In the genomic region with DNA sequence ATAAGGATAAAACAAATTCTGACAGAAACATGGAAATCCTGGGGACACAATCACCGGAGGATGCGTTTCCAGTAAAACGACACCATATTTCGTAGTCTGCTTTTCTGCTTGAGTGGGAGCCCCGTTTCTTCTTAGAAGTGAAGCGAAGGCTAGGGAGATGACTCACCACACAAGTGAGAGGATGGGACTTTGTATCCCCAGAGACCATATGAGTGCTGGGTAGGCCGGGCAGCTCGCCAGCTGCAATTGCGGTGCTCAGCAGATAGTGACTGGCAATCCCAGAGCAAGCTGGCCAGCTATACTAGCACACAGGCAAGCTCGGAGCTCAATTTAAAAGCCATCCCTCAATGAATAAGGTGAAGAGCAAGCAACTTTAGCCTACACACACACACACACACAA, we compare ENCODE assay signal across 10 mouse cellular contexts. TPM values are rescaled to one million over a fixed set of nuclear protein-coding genes. Genes with fewer than 3 reads are reported as not detected.
DNase-seq lines count a peak whose midpoint lies in the region; TF ChIP-seq lines count a peak whose summit lies in the region.
"Had no signal": no experiment of that assay in that cellular context is flagged by ENCODE, and none has a peak within 500 bp of the region (broad histone marks: within the 10 kb centered on the region; RNA-seq: fewer than 3 reads in every experiment).

No protein-coding gene starts in this region.

- no peak overlapping the region for H3K9ac ChIP-seq in MEL (ENCODE audit: control insufficient read depth, low read depth, low read length, poor library complexity, severe bottlenecking)
- H3K9ac ChIP-seq: forebrain, embryonic 12.5 days; limb, embryonic 12.5 days had no signal

- no peak overlapping the region for H3K27ac ChIP-seq in MEL (ENCODE audit: control insufficient read depth, low read depth, low read length)
- H3K27ac ChIP-seq: forebrain, embryonic 12.5 days; limb, embryonic 12.5 days had no signal

- no peaks in the 10 kb centered on the region for H3K79me2 ChIP-seq in MEL (ENCODE audit: control insufficient read depth, insufficient read depth, low read length, poor library complexity)

- TF ChIP-seq RAD21 in MEL (IDR thresholded peaks at IDR 0.05; ENCODE audit: low read depth, low read length) = no peak

- no peaks in the 10 kb centered on the region for H3K27me3 ChIP-seq in MEL (ENCODE audit: control insufficient read depth in 1 of 2, insufficient read depth in 2 of 2, low read length in 2 of 2)
- H3K27me3 ChIP-seq: forebrain, embryonic 12.5 days; limb, embryonic 12.5 days; megakaryocyte, embryonic 14.5 days had no signal

- H3K4me3 ChIP-seq in MEL (ENCODE audit: control insufficient read depth in 1 of 2, insufficient read depth in 1 of 2, low read depth in 2 of 2, low read length in 2 of 2) = no peak overlapping the region
- H3K4me3 ChIP-seq: forebrain, embryonic 12.5 days; limb, embryonic 12.5 days; megakaryocyte, embryonic 14.5 days had no signal

- no peaks in the 10 kb centered on the region for H3K36me3 ChIP-seq in MEL (ENCODE audit: control insufficient read depth in 1 of 2, insufficient read depth in 2 of 2, low read length in 2 of 2)
- H3K36me3 ChIP-seq: forebrain, embryonic 12.5 days; limb, embryonic 12.5 days had no signal

- intact Hi-C loops in left cerebral cortex, postnatal 14 days (cut with DNase I) = no loop called here
- intact Hi-C loops in gastrocnemius, postnatal 36 days (cut with DNase I) = no loop called here

- TF ChIP-seq EP300 in MEL (IDR thresholded peaks at IDR 0.05; ENCODE audit: low read depth in 1 of 2, low read length in 2 of 2) = no peak

- TF ChIP-seq CTCF in MEL (IDR thresholded peaks at IDR 0.05 in 2 of 3, conservative IDR thresholded peaks at IDR 0.05 in 1 of 3; ENCODE audit: control insufficient read depth in 1 of 3, insufficient read depth in 1 of 3, low read depth in 2 of 3, low read length in 3 of 3, poor library complexity in 1 of 3, severe bottlenecking in 1 of 3) = no peak

- DNase-seq in 3T3-L1 (ENCODE audit: low read depth, low spot score) (peak; percentile 54), MEL (ENCODE audit: low read depth, low spot score) (peak; percentile 42)
- peak; percentile 54 for DNase-seq in kidney, postnatal 10 days
- peak; percentile 58 to 68 for DNase-seq in left cerebral cortex, postnatal 14 days (ENCODE audit: low spot score in 2 of 2)
- DNase-seq in gastrocnemius, postnatal 36 days = no peak
- DNase-seq in T-cell, adult 2 months (ENCODE audit: low spot score) = no peak
- DNase-seq in testis, postnatal 10 days (ENCODE audit: low spot score) = no peak

- TF ChIP-seq POLR2A in MEL (IDR thresholded peaks at IDR 0.05; ENCODE audit: control insufficient read depth in 1 of 2, insufficient read depth in 1 of 2, low read depth in 1 of 2, low read length in 2 of 2, poor library complexity in 1 of 2) = no peak

- H3K9me3 ChIP-seq in MEL (replicated peaks; ENCODE audit: insufficient read depth, low read length) = no peaks in the 10 kb centered on the region
- H3K9me3 ChIP-seq: forebrain, embryonic 12.5 days; limb, embryonic 12.5 days had no signal

- no peaks in the 10 kb centered on the region for H3K4me1 ChIP-seq in MEL (ENCODE audit: control insufficient read depth in 1 of 2, insufficient read depth in 2 of 2, low read length in 2 of 2)
- H3K4me1 ChIP-seq: forebrain, embryonic 12.5 days; limb, embryonic 12.5 days; megakaryocyte, embryonic 14.5 days had no signal

TF ChIP-seq in MEL, 35 proteins besides CTCF, POLR2A, EP300 and RAD21:
- no peak for TF ChIP-seq TBP (IDR thresholded peaks at IDR 0.05; ENCODE audit: low read depth, low read length)
- TF ChIP-seq MYB (IDR thresholded peaks at IDR 0.05; ENCODE audit: low read depth, low read length) = no peak

RNA-seq across cellular contexts. Expression of a gene that starts 50.3 kb away (rescaled TPM):
- not detected in 2 replicates for total RNA-seq in MEL (2012; rRNA removed)
- polyA plus RNA-seq in MEL (2012; ENCODE audit: insufficient read depth in 1 of 2, insufficient read length in 2 of 2, low read depth in 1 of 2, low replicate concordance in 2 of 2, missing spikeins in 1 of 2) = not detected
- total RNA-seq in left cerebral cortex, postnatal 14 days (2021) = 100 to 1,000 TPM; 344 to 377 TPM
- 1 to 10 TPM in 1 of 2 experiments, under 1 TPM in 1; 0.69 to 1.7 TPM for total RNA-seq in gastrocnemius, postnatal 36 days (2021)

Comparison
In these comparisons a context has a peak if more than half of its experiments do, and no peak if none do; other contexts are left out.
1. DNase-seq: peak in 3T3-L1 (single experiment), MEL (single experiment), kidney, postnatal 10 days (single experiment) and left cerebral cortex, postnatal 14 days (2 of 2); none in gastrocnemius, postnatal 36 days (0 of 2), T-cell, adult 2 months (single experiment) and testis, postnatal 10 days (single experiment).
2. RNA of a gene that starts 50.3 kb away (total RNA-seq): 344 to 377 TPM in left cerebral cortex, postnatal 14 days; 0.69 to 1.7 TPM in gastrocnemius, postnatal 36 days and not detected in MEL; every median in the first group is over 100 times any median in the second.